Mouse (Mus musculus) adrenal gland, postnatal 25 days (tissue): ENCODE data around the gene Pik3ap1. TPM values are rescaled to one million over a fixed set of nuclear protein-coding genes. Genes with fewer than 3 reads are reported as not detected.
"Not testable (repeated sequence)": the region's sequence is repeated elsewhere in the genome, so short reads cannot be mapped to it uniquely, and the experiment has no call there.

Experiments
- DNase-seq: peaks from one replicate; pipeline ENCODE4 v3.0.0; 2021; ENCODE audit warnings: mixed read lengths
- long read RNA-seq: library from polyadenylated mRNA; stranded (forward); transcript quantifications from one replicate; pipeline ENCODE4 v2.0.0, GENCODE M21; 2021
- total RNA-seq: library from RNA; stranded (reverse); gene quantifications from 2 replicates; pipeline ENCODE4 v1.2.3, GENCODE M21; 2021

Pik3ap1 gene
- 9.0 and 14.8 TPM in 2 replicates for total RNA-seq
- long read RNA-seq, full-length matches to known transcripts = 15 of 23 reads
- long read RNA-seq, partial matches to known transcripts = 5 of 23 reads
- long read RNA-seq, other reads (novel, unspliced or antisense) = 3 of 23 reads

DNA sequence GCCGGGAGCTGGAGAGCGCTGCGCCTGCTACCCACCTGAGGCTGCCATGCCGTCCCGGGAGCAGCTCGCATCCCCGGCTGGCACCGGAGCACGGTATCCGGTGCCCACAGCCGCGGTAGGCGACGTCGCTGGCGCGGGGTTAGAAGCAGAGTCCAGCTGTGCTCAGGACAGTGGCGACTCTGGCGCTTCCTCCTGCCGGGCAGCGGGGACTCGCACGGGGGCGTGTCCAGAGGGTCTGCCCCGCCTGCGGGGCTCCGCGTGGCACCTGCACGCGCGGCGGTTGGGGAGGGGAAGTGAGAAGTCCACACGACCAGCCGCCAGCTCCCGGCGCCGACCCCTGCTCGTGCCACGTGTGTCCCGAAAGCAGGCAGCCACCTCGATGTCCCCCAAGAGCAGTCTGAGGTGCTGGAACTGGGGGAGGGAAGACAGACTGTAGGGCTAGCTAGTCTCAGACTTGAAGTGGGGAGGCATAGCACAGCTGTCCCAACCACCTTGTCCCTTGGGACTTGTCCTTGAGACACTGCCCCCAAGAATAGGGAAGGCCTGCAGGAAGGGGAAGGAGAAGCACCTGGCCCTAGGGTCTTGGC is at the start of gene Pik3ap1:
Pik3ap1 (minus strand) TSS at position 181 of the 587 bp plus-strand sequence.
- DNase-seq = peak; percentile 65

DNA sequence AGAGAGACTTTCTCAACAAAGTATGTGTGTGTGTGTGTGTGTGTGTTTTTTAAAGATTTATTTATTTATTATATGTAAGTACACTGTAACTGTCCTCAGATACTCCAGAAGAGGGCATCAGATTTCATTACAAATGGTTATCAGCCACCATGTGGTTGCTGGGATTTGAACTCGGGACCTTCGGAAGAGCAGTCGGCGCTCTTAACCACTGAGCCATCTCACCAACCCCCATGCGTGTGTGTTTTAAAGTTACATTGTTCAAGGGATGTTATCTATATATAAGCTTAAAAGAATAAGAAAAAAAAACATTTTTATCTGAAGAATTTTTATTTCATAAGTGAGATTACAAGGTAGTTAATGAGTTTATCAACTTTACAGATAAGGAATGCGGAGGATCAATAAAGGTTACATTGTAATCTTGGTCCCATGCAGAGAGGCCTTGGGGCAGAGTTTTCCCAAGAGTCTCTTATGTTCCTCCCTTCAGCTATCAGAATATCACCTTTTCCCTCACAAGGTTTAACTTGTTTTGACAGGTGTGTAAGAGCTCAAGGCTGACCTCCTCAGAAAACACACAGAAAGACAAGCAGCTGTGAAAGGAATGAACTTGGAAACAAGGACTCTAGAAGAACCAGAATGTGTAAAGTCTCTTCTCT is 46.7 kb upstream of the Pik3ap1 start:
- DNase-seq = not testable (repeated sequence)

DNA sequence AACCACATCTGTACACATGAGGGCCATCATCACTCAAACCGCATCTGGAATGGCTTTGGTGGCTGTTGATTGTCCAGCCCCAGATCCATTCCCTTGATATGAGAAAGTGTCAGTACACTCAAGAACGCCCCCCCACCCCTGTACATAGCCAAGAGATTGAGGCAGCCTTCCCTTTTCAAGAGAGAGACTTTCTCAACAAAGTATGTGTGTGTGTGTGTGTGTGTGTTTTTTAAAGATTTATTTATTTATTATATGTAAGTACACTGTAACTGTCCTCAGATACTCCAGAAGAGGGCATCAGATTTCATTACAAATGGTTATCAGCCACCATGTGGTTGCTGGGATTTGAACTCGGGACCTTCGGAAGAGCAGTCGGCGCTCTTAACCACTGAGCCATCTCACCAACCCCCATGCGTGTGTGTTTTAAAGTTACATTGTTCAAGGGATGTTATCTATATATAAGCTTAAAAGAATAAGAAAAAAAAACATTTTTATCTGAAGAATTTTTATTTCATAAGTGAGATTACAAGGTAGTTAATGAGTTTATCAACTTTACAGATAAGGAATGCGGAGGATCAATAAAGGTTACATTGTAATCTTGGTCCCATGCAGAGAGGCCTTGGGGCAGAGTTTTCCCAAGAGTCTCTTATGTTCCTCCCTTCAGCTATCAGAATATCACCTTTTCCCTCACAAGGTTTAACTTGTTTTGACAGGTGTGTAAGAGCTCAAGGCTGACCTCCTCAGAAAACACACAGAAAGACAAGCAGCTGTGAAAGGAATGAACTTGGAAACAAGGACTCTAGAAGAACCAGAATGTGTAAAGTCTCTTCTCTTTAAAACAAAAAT is 41.2 kb upstream of the Pik3ap1 start:
- not testable (repeated sequence) for DNase-seq

DNA sequence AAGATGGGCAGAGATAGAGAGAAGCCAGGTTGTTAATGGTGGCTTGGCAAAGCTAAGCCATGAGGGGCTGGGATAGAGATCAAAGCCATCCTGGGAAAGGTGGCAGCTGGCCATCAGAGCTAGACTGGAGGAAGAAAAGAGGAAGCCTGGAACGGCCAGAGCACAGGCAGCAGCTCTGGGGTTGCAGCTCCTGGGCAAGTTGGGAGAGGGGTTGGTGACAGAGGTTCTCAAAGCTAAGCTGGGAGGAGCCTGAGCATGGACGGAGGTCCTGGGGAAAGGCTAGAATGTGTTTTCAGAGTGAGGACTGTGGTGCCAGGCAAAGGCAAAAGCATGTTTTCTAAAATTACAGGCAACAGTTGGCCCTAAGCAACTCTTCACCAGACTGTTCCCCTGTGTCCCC is 36.4 kb upstream of the Pik3ap1 start:
- no peak for DNase-seq

DNA sequence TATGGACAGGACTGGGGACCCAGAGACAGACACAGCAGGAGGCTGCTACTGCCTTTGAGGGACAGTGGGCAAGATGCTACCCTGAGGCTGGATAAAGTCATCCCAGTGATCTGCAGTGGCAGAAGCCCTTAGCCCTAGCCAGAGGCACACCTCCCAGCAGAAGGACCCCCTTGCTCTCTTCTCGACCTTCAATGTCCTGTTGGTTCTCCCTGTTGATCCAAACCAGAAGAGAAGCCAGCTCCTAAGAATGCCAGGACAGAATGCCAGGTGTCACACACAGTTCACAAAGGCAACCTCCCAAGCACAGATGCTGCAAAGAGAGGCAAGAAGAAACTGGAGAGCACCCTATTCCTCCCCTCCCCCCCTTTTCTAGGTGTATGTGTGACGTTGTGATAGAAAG is 33.9 kb upstream of the Pik3ap1 start:
- no peak for DNase-seq

DNA sequence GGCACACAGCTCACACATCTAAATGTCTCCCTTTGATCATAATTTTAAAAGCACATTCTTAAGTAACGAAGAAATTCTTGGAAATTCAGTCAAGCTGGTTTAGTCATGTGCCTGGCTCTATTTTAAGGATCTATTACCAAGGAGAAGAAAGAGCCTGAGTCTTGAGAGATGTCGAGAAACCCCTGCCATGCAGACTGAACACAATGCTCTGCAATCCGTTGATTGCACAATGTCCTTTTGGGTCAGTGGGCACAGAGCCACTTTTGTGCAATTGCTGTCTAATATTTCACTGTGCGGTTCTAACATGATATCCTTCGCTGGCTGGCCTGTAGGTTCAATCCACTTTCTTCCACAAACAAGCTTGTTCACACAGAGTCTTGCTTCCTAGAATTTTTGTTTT is 33.1 kb upstream of the Pik3ap1 start:
- DNase-seq = peak; percentile 26

DNA sequence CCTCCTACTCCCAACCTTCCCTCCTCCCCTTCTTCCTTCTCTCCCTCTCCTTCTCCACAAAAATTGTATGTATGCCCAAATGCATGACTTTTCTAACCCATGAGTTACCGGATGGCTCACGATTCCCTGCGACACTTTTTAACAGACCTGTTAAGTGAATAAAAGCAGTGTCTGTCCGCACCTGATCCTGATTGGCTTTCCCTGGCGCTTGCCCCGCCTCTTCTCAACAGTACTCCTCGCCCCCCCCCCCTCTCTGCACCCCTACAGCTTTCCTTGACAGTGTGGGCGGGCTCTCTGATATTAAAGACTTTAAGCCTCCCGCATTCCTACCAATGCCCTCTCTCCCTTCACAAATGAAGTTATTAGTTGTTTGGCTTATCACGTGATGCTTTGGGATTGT is 31.3 kb upstream of the Pik3ap1 start:
- DNase-seq = no peak

DNA sequence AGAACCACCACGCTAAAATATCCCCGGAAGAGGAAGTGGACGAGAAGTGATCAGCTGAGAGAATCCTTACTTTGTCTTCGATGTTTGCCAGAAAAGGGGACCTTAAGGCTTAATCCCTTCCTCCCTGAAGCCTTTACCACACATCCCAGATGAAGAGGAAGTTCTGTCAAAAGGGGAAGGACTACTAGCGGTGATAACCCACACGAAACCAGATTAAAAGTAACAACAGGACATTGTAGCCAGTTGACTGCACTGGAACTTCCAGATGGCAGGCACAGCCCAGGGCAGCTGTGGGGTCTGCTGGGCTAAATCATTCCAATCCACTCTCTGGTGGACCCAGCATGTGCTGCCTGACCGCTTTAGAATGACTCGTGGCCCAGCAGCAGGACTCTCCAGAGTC is 17.7 kb upstream of the Pik3ap1 start:
- DNase-seq = no peak

DNA sequence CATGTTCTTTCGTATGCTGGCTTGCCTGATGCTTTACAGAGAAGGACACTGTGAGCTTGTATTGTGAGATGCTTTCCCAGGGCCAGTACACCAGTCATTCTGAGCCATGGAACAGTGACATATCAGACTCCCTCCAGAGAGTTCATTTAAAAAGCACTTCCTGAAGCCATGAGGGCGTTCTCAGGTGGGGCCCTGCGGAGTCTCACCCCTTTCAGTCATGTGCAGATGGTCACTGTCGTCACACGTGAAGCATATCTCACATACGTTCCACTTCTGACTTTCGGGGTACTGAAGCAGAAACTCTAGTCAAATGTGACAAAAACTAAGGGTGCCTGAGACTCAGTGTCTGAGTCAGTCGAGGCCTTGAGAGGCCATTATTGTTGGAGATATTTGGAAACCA is 6.0 kb upstream of the Pik3ap1 start:
- no peak for DNase-seq

DNA sequence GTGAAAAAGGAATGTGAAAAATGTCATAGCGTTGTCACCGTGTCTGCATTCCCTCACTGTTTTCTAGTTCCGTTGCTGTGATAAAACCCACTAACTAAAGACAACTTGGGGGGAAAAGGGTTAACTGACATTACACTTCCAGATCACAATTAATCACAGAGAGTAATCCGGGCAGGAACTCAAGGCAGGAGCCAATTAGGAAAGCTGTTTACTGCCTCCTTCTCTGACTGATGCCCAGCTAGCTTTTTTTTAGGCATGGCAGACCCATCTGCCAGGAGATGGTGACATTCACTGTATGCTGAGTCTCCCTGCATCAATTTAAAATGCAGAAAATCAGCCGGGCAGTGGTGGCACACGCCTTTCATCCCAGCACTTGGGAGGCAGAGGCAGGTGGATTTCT is 4.4 kb upstream of the Pik3ap1 start:
- DNase-seq = no peak

DNA sequence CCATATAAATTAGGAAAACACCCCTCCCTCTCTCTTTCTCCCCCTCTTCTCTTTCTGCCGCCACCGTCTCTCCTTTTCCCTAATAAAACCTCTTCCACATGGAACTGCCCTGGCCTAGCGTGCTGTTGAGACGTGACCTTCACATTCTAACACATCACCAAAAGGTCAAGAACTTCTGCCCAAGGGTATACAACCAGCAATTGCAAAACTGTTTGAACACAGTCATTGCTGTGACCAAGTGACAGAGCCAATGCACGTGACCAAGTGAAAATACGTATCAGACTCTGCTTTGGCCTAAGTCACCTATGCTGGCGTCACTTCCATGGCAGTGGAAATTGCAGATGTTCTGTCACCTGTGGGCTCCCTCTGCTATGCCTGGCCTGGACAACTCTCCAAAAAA is 3.3 kb upstream of the Pik3ap1 start:
- DNase-seq = no peak

DNA sequence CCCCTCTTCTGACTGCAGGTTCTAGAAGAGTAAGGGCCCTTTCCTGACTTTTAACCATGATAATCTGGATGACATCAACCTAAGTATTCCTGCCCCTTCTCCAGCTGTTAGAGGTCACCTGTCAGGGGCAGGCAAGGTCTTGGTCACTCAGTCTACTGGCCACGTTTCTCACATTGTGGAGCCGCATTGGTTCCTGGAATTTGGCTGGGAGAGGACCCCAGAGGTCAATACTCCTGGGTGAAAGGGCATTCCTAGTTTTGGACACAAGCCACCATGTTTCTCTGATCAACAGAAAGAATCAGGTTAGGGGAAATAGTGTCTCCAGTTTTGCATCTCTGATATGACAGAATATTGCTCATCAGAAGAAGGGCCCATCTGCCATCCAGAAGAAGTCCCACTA is 2.4 kb upstream of the Pik3ap1 start:
- DNase-seq = no peak

DNA sequence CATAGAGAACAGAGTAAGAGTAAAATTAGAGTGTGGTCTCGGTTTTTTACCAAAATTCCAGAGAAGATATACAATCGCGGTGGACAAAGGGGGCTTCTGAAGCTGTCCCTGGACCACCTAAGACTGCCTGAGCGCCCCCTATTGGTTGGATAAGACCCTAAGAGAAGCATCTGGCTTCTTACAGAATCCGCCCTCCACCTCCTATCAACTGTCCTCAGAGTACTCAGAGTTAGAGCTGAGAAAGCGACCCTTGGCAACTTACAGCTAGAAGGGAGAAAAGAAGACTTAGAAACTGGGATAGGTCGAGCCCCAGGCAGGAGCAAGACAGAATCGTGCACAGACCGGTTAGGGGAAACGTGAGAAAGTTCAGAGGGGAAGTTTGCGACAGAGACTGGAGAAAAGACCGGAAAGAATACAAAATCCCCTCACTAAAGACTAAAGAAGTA is 473 bp downstream of the Pik3ap1 start:
- DNase-seq = no peak

DNA sequence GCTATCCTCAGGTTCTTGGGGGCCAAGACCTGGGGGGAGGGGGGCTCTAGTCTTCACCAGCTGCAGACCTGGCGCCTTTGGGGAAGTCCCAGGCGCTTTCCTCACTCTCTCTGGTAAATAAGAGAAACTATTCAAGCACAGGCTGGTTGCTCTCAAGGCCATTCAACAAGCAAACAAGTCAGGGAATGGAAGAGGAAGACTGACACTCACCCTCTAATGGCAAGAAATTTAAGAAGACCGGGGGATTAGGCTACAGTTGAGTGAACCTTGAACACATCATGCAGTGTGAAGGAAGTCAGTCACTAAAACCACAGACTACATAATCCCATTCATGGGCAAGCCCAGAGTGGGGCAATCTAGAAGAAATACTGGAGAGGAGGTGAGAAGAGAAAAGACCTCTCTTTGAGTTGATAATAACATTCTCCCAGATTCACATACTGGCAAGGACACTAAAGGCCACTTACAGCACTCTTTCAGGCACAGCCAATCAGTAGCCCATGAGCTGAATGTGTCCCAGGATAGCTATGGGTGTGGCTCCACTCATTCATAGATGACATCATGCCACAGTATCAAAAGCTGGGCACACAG is 2.4 kb downstream of the Pik3ap1 start:
- DNase-seq = no peak

DNA sequence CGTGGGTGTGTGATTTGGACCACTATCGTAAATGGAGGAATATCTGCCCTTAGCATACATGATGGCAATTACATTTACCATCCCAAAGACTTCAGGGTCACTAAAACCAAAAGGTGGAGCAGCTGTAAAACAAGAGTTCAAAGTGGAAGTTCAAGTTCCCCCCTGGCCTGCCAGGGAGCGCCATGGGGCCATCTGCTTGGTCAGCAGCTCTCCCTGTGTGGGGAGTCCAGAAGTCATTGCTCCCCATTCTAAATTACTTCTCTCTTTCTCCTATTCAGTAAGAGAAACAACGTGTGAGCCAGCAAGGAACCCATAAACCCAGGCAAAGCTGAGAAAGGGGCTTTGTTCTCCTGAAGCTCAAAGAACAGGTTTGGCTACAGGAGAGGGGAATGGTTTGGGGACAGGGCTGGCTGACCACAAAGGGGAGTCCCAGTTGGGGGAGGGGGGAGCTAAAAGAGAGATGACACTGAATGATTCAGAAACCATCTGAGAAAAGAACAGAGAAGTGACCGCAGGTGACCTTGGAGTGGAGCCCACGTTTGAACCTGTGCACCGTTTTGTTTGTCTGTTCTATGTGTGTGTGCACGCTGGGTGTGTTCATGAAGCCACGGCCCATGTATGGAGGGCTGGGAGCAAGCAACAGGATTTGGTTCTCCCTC is 3.2 kb downstream of the Pik3ap1 start:
- DNase-seq = no peak

DNA sequence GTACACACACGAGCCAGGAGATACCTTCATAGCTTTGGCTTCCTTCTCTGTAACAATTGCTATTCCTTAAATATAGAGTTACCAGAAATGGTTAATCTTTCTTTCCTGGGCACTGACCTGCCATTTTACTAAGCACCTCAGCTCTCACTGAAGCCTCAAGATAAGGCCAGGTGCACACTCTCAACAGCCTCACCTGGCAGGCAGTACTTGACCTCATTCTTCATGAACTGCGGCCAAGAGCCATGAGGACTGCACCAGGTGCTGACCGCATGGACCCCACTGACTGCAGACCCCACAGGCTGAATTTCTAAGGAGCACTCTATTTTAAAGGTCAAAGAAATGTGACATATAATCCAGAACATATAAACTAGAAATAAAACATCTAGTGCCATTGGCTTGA is 5.7 kb downstream of the Pik3ap1 start:
- no peak for DNase-seq

DNA sequence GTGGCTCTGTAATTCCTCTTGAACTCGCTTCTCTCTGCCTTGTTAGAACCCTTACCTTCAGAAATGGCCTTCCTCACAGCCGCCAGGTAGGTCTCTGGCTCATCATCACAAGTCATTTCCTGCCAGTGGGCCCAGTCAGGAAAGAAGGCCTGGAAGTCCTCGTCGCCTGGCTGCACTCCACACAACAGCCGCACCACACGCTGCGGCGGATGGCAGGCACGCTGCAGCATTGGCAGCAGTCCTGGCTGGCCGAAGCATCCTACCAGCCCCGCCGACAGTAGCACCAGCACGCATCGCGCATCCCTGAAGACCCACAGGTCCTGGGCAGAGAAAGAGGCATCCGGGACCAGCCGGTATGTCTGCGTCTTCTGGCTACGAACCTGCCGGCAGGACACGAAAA is 9.1 kb downstream of the Pik3ap1 start:
- DNase-seq = no peak

DNA sequence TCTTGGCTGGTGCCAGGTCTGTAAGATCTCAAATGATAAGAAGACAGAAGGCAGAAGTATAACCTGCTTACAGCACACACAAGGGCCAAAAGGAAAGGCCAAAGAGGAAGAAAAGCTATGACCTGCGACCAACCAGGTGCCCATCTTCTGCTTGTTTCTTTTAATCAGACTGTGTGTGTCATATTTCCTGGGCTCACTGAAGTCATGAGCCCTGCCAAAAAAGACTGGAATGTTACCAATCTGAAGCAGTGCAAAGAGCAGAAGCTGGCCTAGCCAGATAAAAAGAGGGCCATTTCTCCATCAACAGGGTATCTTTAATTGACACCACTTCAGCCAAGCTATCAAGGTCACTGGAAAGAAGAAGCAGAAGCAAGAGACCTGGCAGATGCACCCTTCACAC is 9.8 kb downstream of the Pik3ap1 start:
- no peak for DNase-seq

DNA sequence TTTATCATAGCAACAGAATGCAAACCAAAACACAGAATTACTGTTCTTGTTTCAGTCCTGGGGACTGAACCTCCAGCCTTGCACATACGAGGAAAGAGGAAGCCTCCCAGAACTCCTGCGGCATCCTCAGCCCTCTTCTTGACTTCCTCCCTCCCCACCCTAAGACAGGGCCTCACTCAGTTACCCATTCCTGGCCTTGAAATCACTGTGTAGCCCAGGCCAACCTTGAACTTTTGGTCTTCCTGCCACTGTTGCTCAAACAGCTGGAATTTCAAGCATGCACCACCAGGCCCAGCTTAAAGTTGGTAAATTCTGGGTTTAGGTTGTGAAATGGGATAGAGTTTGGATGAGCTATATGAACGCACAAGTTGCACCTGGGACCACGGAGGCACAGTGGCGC is 10.2 kb downstream of the Pik3ap1 start:
- DNase-seq = no peak

DNA sequence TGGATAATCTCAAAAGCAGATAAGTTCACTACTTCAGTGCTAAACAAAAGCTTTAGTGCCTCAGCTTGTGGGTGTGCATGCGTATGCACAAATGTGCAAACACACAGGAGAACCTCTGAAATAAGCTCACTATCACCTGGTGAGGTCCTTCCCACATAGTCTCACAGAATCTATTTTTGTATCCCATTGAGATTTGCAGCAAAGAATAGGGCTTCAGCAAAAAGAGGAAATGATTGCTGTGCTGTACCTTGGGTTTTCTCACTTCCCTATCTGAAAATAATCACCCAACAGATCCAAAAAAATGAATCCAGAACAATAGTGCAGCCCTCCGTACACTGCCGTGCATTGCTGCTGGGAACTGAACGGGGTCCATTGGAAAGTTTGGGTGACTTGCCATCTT is 12.6 kb downstream of the Pik3ap1 start:
- DNase-seq = no peak

DNA sequence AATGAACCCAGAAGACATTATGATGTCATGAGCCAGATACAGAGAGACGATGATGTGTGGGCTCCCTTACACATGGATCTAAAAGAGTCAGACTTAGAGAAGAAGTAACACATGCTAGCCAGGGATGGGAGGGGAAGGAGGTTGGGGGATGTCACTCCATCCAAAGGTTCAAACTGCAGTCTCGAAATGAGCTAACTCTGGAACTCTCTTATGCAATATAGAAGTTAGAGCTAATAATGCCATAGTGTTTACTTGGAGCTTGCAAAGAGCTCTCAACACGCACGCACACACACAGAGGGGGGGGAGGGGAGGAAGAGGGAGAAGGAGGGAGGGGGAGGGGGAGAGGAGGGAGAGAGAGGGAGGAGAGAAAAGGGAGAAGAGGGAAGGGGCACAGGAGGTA is 13.5 kb downstream of the Pik3ap1 start:
- no peak for DNase-seq
